Mouse (Mus musculus): Measurements from ENCODE around the gene Ralgds. TPM values are rescaled to one million over a fixed set of nuclear protein-coding genes. Genes with fewer than 3 reads are reported as not detected.

Gene Ralgds
- polyA plus RNA-seq, 1 experiment = 5.2 TPM

DNA sequence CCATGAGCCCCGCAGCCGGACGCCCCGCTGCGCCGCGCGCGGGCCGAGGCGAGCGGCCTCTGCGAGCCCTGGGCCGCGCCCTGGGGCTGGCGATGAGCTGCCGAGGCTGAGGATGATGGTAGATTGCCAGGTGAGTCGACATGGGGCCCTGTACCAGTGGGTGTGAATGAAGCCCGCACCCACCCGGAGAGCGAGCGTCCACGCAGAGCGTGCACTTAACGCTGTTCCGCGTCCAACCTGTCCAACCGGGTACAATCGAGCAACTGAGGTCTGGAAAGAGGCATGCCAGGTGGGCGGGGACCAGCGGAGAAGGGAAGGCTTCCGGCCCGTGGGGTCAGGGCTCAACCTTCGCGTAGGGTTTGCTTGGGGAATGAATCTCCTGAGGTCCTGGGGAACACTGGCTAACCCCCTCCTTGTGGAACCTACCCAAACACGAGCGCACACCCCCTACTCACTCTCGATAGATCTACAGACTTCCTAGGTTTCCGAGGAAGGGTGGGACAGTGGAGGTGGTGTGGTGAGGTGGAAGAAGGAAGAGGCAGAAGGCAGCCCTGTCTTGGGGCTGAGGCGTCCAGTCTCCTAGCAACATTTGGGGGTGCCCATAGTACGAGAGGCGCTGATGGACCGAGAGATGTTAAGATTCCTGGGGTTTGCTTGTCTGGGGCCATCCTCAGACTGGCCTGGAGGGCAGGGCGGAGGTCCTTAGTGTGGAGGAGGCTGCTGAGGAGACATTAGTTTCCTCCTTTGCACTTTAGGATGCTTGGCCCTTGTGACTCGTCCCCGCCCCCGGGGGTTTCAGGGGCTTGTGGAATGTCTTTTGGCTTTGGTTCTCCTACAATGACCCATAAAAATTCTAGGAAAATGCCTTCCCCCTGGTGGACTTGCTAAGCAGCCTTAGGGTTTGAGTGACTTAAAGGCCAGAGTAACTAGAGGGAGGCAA is 776 bp downstream of the Ralgds start:
- peak overlapping the region; percentile 27; the same call in 1 of the 2 replicates for H3K27ac ChIP-seq (ENCODE audit: control insufficient read depth, insufficient read depth, low read depth, low read length, poor library complexity)
- WGBS = 2% methylated on average over 47 of the region's 47 CpGs
- peaks cover 3% of the 10 kb centered on the region for H3K4me1 ChIP-seq (ENCODE audit: control insufficient read depth, insufficient read depth, low read length)
- H3K4me3 ChIP-seq (replicated peaks; ENCODE audit: control insufficient read depth, low read depth, low read length) = peak overlapping the region; percentile 61
- no peak for TF ChIP-seq CTCF (IDR thresholded peaks at IDR 0.05; ENCODE audit: control insufficient read depth, insufficient read depth, low read length)
- no peak for TF ChIP-seq POLR2A (IDR thresholded peaks at IDR 0.05; ENCODE audit: borderline replicate concordance, control insufficient read depth, low read depth, low read length)

DNA sequence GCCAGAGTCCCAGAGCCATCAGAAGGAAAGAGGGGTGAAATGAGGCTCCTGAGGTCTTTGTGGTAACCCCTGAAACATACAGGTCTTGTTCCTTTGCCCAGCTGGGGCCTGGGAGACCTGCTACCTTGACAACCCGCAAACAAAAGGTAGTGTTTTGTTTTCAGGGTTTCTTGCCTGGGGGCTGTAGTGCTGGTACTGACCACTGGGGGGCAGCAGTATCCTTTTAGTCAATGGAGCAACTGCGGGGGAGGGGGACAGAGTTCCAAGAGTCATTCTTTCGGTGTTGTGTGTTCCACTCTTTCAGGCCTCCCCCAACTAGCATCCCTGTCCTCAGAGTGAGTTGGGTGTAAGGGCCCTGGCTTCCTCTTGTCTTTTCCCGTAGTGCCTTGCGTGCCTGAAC is 1.6 kb downstream of the Ralgds start:
- no peak overlapping the region for H3K4me3 ChIP-seq (replicated peaks; ENCODE audit: control insufficient read depth, low read depth, low read length)

DNA sequence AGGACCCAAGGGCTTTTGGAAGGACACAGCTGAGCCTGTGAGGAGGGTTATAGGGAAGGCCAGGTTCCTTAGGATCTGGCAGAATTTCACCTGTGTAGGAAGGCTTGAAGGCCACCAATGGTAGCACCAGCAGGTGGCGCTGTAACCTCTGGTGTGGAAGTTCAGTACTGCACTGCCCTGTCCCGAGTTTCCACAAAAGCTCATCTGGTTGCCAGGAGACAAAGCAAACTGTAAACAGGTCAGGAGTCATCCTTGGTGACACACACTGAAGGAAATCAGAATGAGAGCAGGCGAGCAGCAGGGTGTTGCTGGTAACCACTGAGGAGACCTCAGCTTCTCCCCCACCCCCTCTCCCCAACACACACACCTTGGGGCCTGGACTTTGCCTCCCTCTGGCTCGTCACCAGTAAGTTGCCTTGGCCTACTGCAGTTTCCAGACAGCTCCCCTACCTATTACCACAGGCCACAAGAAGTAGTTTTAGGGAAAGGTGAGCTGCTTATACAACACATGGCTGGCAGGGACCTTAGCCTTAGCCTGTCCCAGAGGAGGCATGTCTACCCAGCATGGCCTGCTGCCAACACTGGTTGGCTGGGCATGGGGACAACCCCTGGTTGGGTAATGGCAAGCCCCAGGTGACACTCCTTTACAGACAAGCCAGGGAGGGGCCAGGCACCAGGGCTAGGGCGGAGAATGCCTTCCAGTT is 4.4 kb downstream of the Ralgds start:
- TF ChIP-seq CTCF (IDR thresholded peaks at IDR 0.05; ENCODE audit: control insufficient read depth, insufficient read depth, low read length) = peak; percentile 97
- TF ChIP-seq POLR2A (IDR thresholded peaks at IDR 0.05; ENCODE audit: borderline replicate concordance, control insufficient read depth, low read depth, low read length) = no peak
- Histone ChIP-seq H3K4me3 (replicated peaks; ENCODE audit: control insufficient read depth, low read depth, low read length) (no peak overlapping the region), H3K4me1 (ENCODE audit: control insufficient read depth, insufficient read depth, low read length) (peaks cover 3% of the 10 kb centered on the region), H3K27ac (ENCODE audit: control insufficient read depth, insufficient read depth, low read depth, low read length, poor library complexity) (no peak overlapping the region)
- 36% methylated on average over 5 of the region's 5 CpGs for WGBS

More for the DNA sequence above, 1.6 kb downstream of the Ralgds start:
- WGBS = 23% methylated on average over 5 of the region's 5 CpGs
- Histone ChIP-seq H3K27ac (ENCODE audit: control insufficient read depth, insufficient read depth, low read depth, low read length, poor library complexity) (no peak overlapping the region), H3K4me1 (ENCODE audit: control insufficient read depth, insufficient read depth, low read length) (peaks cover 3% of the 10 kb centered on the region)
- peak; percentile 85 for TF ChIP-seq CTCF (IDR thresholded peaks at IDR 0.05; ENCODE audit: control insufficient read depth, insufficient read depth, low read length)
- no peak for TF ChIP-seq POLR2A (IDR thresholded peaks at IDR 0.05; ENCODE audit: borderline replicate concordance, control insufficient read depth, low read depth, low read length)

DNA sequence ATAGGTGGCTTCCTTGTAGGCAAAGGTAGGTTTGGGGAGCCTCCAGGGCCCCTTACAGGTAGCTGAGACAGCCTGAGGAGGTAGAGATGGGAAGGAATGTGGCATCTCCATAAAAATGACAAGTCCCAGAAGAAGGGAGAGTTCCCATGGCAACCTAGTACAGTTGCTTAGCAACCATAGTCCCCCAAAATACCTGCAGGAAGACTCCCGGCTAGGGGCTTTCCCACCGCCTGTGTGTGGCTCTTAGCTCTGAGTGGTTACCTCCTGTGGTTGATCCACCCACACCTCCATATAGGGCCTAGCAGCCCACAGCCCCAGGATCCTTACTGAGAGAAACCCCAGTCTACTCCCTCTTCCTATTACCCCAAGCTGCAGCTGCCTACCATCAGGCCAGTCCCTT is 5.3 kb downstream of the Ralgds start:
- TF ChIP-seq POLR2A (IDR thresholded peaks at IDR 0.05; ENCODE audit: borderline replicate concordance, control insufficient read depth, low read depth, low read length) = no peak
- no peak for TF ChIP-seq CTCF (IDR thresholded peaks at IDR 0.05; ENCODE audit: control insufficient read depth, insufficient read depth, low read length)
- Histone ChIP-seq H3K4me1 (ENCODE audit: control insufficient read depth, insufficient read depth, low read length) (peaks cover 3% of the 10 kb centered on the region), H3K27ac (ENCODE audit: control insufficient read depth, insufficient read depth, low read depth, low read length, poor library complexity) (no peak overlapping the region), H3K4me3 (replicated peaks; ENCODE audit: control insufficient read depth, low read depth, low read length) (no peak overlapping the region)
- 72% methylated on average over 2 of the region's 2 CpGs for WGBS

DNA sequence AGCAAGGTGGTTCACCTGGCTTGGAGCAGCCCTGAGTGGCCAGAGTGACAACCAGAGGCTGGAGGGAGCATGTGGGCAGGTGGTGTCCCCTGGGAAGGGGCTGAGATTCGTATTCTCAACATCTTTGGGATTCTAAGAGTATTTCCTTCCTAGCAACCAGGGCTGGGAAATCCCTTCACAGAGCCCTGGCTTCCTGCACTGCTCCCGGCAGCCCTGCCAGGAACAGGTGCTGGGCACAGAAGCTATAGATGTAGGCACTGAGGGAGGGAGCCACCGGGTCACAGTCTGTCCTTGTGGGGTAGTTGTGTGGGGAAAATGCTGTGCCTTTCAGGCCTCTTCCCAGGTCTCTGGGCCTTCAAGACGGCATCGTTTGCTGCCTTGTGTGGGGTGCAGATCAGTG is 7.7 kb downstream of the Ralgds start:
- no peak for TF ChIP-seq CTCF (IDR thresholded peaks at IDR 0.05; ENCODE audit: control insufficient read depth, insufficient read depth, low read length)
- no peak for TF ChIP-seq POLR2A (IDR thresholded peaks at IDR 0.05; ENCODE audit: borderline replicate concordance, control insufficient read depth, low read depth, low read length)

DNA sequence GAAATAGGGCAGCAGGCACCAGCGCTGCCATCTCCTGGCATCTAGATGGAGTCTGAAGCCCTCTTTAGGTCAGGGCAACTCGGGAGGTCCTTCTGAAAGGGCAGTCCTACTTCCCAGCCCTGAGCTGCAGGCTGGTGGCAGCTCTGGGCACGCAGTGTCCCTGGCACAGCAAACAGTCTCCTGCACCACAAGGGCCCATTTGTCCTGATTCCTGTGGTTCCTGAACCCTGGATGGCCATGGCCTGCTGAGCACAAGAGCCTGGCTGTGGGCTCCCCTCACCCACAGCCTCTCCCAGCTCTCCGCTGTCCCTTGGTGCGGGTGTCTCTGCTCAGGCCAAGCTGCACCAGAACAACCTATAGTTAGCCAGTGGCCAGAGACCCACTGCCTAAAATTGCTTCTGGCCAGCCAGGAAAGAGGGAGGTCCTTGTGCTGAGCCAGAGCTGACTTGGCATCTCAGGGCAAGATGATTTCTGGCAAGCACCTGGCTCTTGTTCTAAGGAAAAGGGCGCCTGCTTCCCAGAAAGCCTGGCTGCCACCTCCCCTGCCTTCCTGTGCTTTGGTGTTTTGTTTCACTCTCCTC is 8.7 kb downstream of the Ralgds start:
- H3K4me1 ChIP-seq (ENCODE audit: control insufficient read depth, insufficient read depth, low read length) = peaks cover 6% of the 10 kb centered on the region
- H3K27ac ChIP-seq (ENCODE audit: control insufficient read depth, insufficient read depth, low read depth, low read length, poor library complexity) = no peak overlapping the region
- TF ChIP-seq POLR2A (IDR thresholded peaks at IDR 0.05; ENCODE audit: borderline replicate concordance, control insufficient read depth, low read depth, low read length) (no peak), CTCF (IDR thresholded peaks at IDR 0.05; ENCODE audit: control insufficient read depth, insufficient read depth, low read length) (no peak)
- WGBS = 82% methylated on average over 6 of the region's 6 CpGs
- no peak overlapping the region for H3K4me3 ChIP-seq (replicated peaks; ENCODE audit: control insufficient read depth, low read depth, low read length)

More for the DNA sequence above, 7.7 kb downstream of the Ralgds start:
- peaks cover 3% of the 10 kb centered on the region; the same call in 1 of the 2 replicates for H3K4me1 ChIP-seq (ENCODE audit: control insufficient read depth, insufficient read depth, low read length)
- 80% methylated on average over 5 of the region's 5 CpGs for WGBS
- no peak overlapping the region for H3K27ac ChIP-seq (ENCODE audit: control insufficient read depth, insufficient read depth, low read depth, low read length, poor library complexity)
- no peak overlapping the region for H3K4me3 ChIP-seq (replicated peaks; ENCODE audit: control insufficient read depth, low read depth, low read length)

DNA sequence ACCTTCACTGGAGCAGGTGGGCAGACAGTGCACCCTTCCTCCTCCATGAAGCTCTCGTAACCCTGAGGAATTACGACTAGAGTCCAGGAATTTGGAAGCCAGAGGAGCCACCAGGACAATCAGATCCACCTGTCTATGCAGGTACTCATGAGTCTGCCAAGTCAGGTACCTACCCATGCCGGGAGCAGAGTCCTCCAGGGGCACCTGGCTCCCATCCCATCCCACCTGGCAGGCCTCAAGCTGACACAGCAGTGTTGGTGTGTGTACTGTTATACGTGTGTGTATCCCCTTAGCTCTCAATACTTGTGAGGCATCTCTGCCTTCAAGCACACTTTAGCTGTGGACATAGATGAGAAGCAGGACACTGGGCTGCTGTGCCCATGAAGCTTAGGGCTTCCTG is 9.2 kb downstream of the Ralgds start:
- no peak overlapping the region for H3K27ac ChIP-seq (ENCODE audit: control insufficient read depth, insufficient read depth, low read depth, low read length, poor library complexity)
- 82% methylated on average over 4 of the region's 4 CpGs for WGBS
- H3K4me1 ChIP-seq (ENCODE audit: control insufficient read depth, insufficient read depth, low read length) = peaks cover 6% of the 10 kb centered on the region

DNA sequence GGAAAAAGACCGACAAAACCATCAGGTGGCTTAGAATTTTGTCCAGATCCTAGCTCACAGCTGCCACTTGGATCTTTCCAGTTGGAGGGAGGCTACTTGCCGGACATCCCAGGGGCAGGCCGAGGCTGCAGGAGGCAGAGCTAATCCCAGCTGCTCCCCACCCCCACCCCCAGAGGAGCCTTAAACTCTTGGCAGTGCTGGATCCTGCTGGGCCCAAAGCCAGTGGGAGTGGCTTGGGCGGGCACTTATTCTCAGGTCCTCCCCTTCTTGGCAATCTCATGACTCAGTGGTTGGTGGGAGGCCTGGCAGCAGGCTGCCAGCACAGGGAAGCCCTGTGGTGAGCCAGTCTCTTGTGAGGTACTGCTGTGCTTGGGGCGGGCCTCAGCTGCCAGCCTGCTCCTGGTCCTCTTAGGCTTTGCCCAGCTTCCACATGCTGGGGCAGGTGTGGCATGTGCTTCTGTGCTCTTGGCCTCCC is 10.8 kb downstream of the Ralgds start:
- peaks cover 6% of the 10 kb centered on the region for H3K4me1 ChIP-seq (ENCODE audit: control insufficient read depth, insufficient read depth, low read length)
- TF ChIP-seq POLR2A (IDR thresholded peaks at IDR 0.05; ENCODE audit: borderline replicate concordance, control insufficient read depth, low read depth, low read length) = no peak
- TF ChIP-seq CTCF (IDR thresholded peaks at IDR 0.05; ENCODE audit: control insufficient read depth, insufficient read depth, low read length) = no peak
- 33% methylated on average over 5 of the region's 5 CpGs for WGBS
- no peak overlapping the region for H3K27ac ChIP-seq (ENCODE audit: control insufficient read depth, insufficient read depth, low read depth, low read length, poor library complexity)
- H3K4me3 ChIP-seq (replicated peaks; ENCODE audit: control insufficient read depth, low read depth, low read length) = no peak overlapping the region

More for the DNA sequence above, 9.2 kb downstream of the Ralgds start:
- H3K4me3 ChIP-seq (replicated peaks; ENCODE audit: control insufficient read depth, low read depth, low read length) = no peak overlapping the region
- TF ChIP-seq POLR2A (IDR thresholded peaks at IDR 0.05; ENCODE audit: borderline replicate concordance, control insufficient read depth, low read depth, low read length) (no peak), CTCF (IDR thresholded peaks at IDR 0.05; ENCODE audit: control insufficient read depth, insufficient read depth, low read length) (no peak)

Data from bone marrow, adult 2 months (tissue).